Mouse (Mus musculus) C2C12 (cell line): ENCODE data around the gene Cmss1. TPM values are rescaled to one million over a fixed set of nuclear protein-coding genes. Genes with fewer than 3 reads are reported as not detected.
"Not testable (repeated sequence)": the region's sequence is repeated elsewhere in the genome, so short reads cannot be mapped to it uniquely, and the experiment has no call there.

Experiments
- H3K27me3 ChIP-seq: one replicate; pipeline ENCODE4 v1.6.1; 2011; ENCODE audit not compliant: control insufficient read depth, insufficient read depth, insufficient read length
- H3K36me3 ChIP-seq: one replicate; pipeline ENCODE4 v1.6.1; 2011; ENCODE audit not compliant: control insufficient read depth, insufficient read depth
- H3K4me3 ChIP-seq: one replicate; pipeline ENCODE4 v1.5.1; 2011; ENCODE audit warnings: mild to moderate bottlenecking, control low read depth; ENCODE audit not compliant: poor library complexity, insufficient read depth, severe bottlenecking
- H3K79me2 ChIP-seq: one replicate; pipeline ENCODE4 v1.6.1; 2011; ENCODE audit not compliant: control insufficient read depth, insufficient read depth
- H3K79me3 ChIP-seq: one replicate; pipeline ENCODE4 v1.6.1; 2011; ENCODE audit warnings: low read depth, control low read depth
- H3ac ChIP-seq: one replicate; pipeline ENCODE3; 2011; ENCODE audit warnings: low read depth; ENCODE audit not compliant: control insufficient read depth, insufficient read length
- CEBPB ChIP-seq: IDR thresholded peaks from one replicate; pipeline ENCODE4 v1.6.1; 2011; ENCODE audit warnings: low read depth, mild to moderate bottlenecking, control low read depth, moderate library complexity
- CTCF ChIP-seq: IDR thresholded peaks from one replicate; pipeline ENCODE4 v1.5.1; 2011; ENCODE audit not compliant: control insufficient read depth, insufficient read depth, insufficient read length
- FOSL1 ChIP-seq: IDR thresholded peaks from one replicate; pipeline ENCODE4 v1.8.0; 2011; ENCODE audit warnings: mild to moderate bottlenecking, low read length; ENCODE audit not compliant: poor library complexity, insufficient read depth, severe bottlenecking
- MAX ChIP-seq: IDR thresholded peaks from one replicate; pipeline ENCODE4 v1.6.1; 2011; ENCODE audit warnings: mild to moderate bottlenecking, control low read depth
- MYOD1 ChIP-seq: IDR thresholded peaks from one replicate; pipeline ENCODE4 v1.6.1; 2011; ENCODE audit warnings: low read depth; ENCODE audit not compliant: control insufficient read depth, insufficient read length
- MYOG ChIP-seq: IDR thresholded peaks from one replicate; pipeline ENCODE4 v1.6.1; 2011; ENCODE audit not compliant: control insufficient read depth, insufficient read length; ENCODE audit errors: extremely low read depth
- USF1 ChIP-seq: IDR thresholded peaks from one replicate; pipeline ENCODE4 v1.6.1; 2011; ENCODE audit warnings: low read depth, mild to moderate bottlenecking, control low read depth, moderate library complexity
- polyA plus RNA-seq: library from polyadenylated mRNA; unstranded; fragments of >200 nt; fragmentation: generic; extraction: Trizol; gene quantifications from one replicate; pipeline ENCODE4 v1.2.1, GENCODE M21; 2012; ENCODE audit warnings: missing spikeins

Cmss1 gene
- polyA plus RNA-seq, 1 experiment = 37.5 TPM

DNA sequence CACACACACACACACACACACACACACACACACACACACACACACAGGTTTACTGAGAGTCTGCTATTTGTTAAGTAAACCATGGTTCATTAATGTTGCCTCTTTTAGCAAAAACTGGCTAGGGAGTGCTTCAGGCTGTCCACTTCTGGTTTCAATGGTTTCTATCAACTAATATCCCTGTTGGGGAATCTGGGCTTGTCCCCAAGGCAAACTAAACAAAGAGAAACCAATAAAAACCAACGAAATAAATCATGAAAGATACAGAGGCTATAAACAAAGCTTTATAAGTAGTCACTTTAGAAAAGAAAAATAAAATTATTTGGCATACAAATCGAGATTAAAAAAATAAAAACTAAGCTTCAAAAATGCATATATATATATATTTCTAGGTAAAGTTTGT lies 214.2 kb downstream of the Cmss1 start:
- no peaks in the 10 kb centered on the region for H3K79me3 ChIP-seq
- no peaks in the 10 kb centered on the region for H3K27me3 ChIP-seq
- H3ac ChIP-seq = no peak overlapping the region
- TF ChIP-seq MYOD1 (no peak), CTCF (no peak), CEBPB (no peak), MAX (no peak), MYOG (no peak), FOSL1 (no peak), USF1 (no peak)
- no peaks in the 10 kb centered on the region for H3K36me3 ChIP-seq
- no peak overlapping the region for H3K4me3 ChIP-seq
- no peaks in the 10 kb centered on the region for H3K79me2 ChIP-seq

- not testable (repeated sequence) for H3K36me3 ChIP-seq, H3K4me3 ChIP-seq, H3ac ChIP-seq, H3K79me3 ChIP-seq, H3K27me3 ChIP-seq, H3K79me2 ChIP-seq
Observed at GRCm38 (mm10) chr16:57391171-57391570, 215.5 kb downstream of the Cmss1 start.

- TF ChIP-seq CTCF = no peak
- TF ChIP-seq FOSL1 = no peak
- no peak for TF ChIP-seq CEBPB
- no peak for TF ChIP-seq MAX
- no peak for TF ChIP-seq USF1
- TF ChIP-seq MYOD1 = no peak
- TF ChIP-seq MYOG = no peak
- H3ac ChIP-seq = no peak overlapping the region
Observed at GRCm38 (mm10) chr16:57389566-57390251, 217.0 kb downstream of the Cmss1 start.

GRCm38 (mm10) chr16:57384274-57384673 lies 222.4 kb downstream of the Cmss1 start:
- H3K36me3 ChIP-seq = no peaks in the 10 kb centered on the region
- no peaks in the 10 kb centered on the region for H3K79me3 ChIP-seq
- no peaks in the 10 kb centered on the region for H3K27me3 ChIP-seq
- no peak overlapping the region for H3K4me3 ChIP-seq
- H3K79me2 ChIP-seq = no peaks in the 10 kb centered on the region
- no peak for TF ChIP-seq MYOD1
- TF ChIP-seq MAX = no peak
- TF ChIP-seq FOSL1 = no peak
- no peak for TF ChIP-seq CTCF
- TF ChIP-seq USF1 = no peak
- TF ChIP-seq MYOG = no peak
- no peak for TF ChIP-seq CEBPB
- H3ac ChIP-seq = no peak overlapping the region

More at GRCm38 (mm10) chr16:57389566-57390251, 217.0 kb downstream of the Cmss1 start:
- Histone ChIP-seq H3K36me3 (no peaks in the 10 kb centered on the region), H3K79me3 (no peaks in the 10 kb centered on the region), H3K4me3 (no peak overlapping the region), H3K79me2 (no peaks in the 10 kb centered on the region), H3K27me3 (no peaks in the 10 kb centered on the region)

- Histone ChIP-seq H3K27me3 (no peaks in the 10 kb centered on the region), H3K36me3 (no peaks in the 10 kb centered on the region), H3K79me2 (no peaks in the 10 kb centered on the region), H3K4me3 (no peak overlapping the region), H3ac (no peak overlapping the region), H3K79me3 (no peaks in the 10 kb centered on the region)
- no peak for TF ChIP-seq USF1
- no peak for TF ChIP-seq CTCF
- TF ChIP-seq MYOD1 = no peak
- TF ChIP-seq FOSL1 = no peak
- no peak for TF ChIP-seq CEBPB
- no peak for TF ChIP-seq MYOG
- no peak for TF ChIP-seq MAX
Observed at GRCm38 (mm10) chr16:57383266-57383971, 223.2 kb downstream of the Cmss1 start.
